Mouse (Mus musculus) neural tube, embryonic 13.5 days (tissue): ENCODE results near the gene Ckap5. TPM values are rescaled to one million over a fixed set of nuclear protein-coding genes. Genes with fewer than 3 reads are reported as not detected.

Experiments
- ATAC-seq: fragments of 200-750 bp; cut with Nextera tagmentation; 2 replicates; pipeline ENCODE4 v1.8.0; 2017; ENCODE audit warnings: low read depth, mild to moderate bottlenecking, moderate TSS enrichment, moderate library complexity
- H3K27ac ChIP-seq: fragments of 300-500 bp; sonication (generic); replicated peaks from 2 replicates; pipeline ENCODE4 v1.5.1; 2015; ENCODE audit warnings: moderate library complexity, mild to moderate bottlenecking, inconsistent platforms
- H3K27me3 ChIP-seq: fragments of 300-500 bp; sonication (generic); 2 replicates; pipeline ENCODE4 v1.6.1; 2015; ENCODE audit warnings: mild to moderate bottlenecking, inconsistent platforms
- H3K36me3 ChIP-seq: fragments of 300-500 bp; sonication (generic); 2 replicates; pipeline ENCODE4 v1.6.1; 2015; ENCODE audit warnings: mild to moderate bottlenecking, inconsistent platforms
- H3K4me1 ChIP-seq: fragments of 300-500 bp; sonication (generic); replicated peaks from 2 replicates; pipeline ENCODE4 v1.6.1; 2015; ENCODE audit warnings: inconsistent platforms
- H3K4me2 ChIP-seq: fragments of 300-500 bp; sonication (generic); 2 replicates; pipeline ENCODE4 v1.6.1; 2015; ENCODE audit warnings: inconsistent platforms, mild to moderate bottlenecking, moderate library complexity
- H3K4me3 ChIP-seq: fragments of 300-500 bp; sonication (generic); 2 replicates; pipeline ENCODE4 v1.5.1; 2015; ENCODE audit warnings: mild to moderate bottlenecking, inconsistent platforms
- H3K9ac ChIP-seq: fragments of 300-500 bp; sonication (generic); 2 replicates; pipeline ENCODE4 v1.6.1; 2015; ENCODE audit warnings: moderate library complexity, mild to moderate bottlenecking, inconsistent platforms
- H3K9me3 ChIP-seq: fragments of 300-500 bp; sonication (generic); 2 replicates; pipeline ENCODE4 v1.6.1; 2016; ENCODE audit warnings: inconsistent platforms
- WGBS: fragments of 180-500 bp; shearing (Covaris S2); methylation state at CpG from one replicate; pipeline ENCODE4 v1.1.7; 2015; 5-methylcytosine and 5-hydroxymethylcytosine counted together
- polyA plus RNA-seq: library from polyadenylated mRNA; unstranded; fragments of >200 nt; fragmentation: Nextera tagmentation; extraction: Ambion mirVana; gene quantifications from 2 replicates; pipeline ENCODE4 v1.2.1, GENCODE M21; 2015

Ckap5 gene
- polyA plus RNA-seq, 1 experiment from 2014 or later = 102 TPM

GRCm38 (mm10) chr2:91629682-91630081 lies 103.1 kb downstream of the Ckap5 start:
- ATAC-seq = no peak
- no peak overlapping the region for H3K27ac ChIP-seq
- H3K9ac ChIP-seq = no peak overlapping the region
- no peak overlapping the region for H3K4me2 ChIP-seq
- 89% methylated on average over 18 of the region's 18 CpGs for WGBS
- no peaks in the 10 kb centered on the region for H3K4me1 ChIP-seq
- H3K4me3 ChIP-seq = no peak overlapping the region
- no peaks in the 10 kb centered on the region for H3K27me3 ChIP-seq
- no peaks in the 10 kb centered on the region for H3K9me3 ChIP-seq
- no peaks in the 10 kb centered on the region for H3K36me3 ChIP-seq

GRCm38 (mm10) chr2:91630384-91630783 lies 103.8 kb downstream of the Ckap5 start:
- Histone ChIP-seq H3K4me2 (no peak overlapping the region), H3K4me1 (no peaks in the 10 kb centered on the region), H3K27ac (no peak overlapping the region), H3K27me3 (no peaks in the 10 kb centered on the region), H3K4me3 (no peak overlapping the region), H3K36me3 (no peaks in the 10 kb centered on the region), H3K9me3 (no peaks in the 10 kb centered on the region), H3K9ac (no peak overlapping the region)
- WGBS = 94% methylated on average over 12 of the region's 12 CpGs
- no peak for ATAC-seq

GRCm38 (mm10) chr2:91631826-91632225 lies 105.3 kb downstream of the Ckap5 start:
- no peak overlapping the region for H3K4me3 ChIP-seq
- H3K36me3 ChIP-seq = no peaks in the 10 kb centered on the region
- H3K9me3 ChIP-seq = no peaks in the 10 kb centered on the region
- no peak overlapping the region for H3K4me2 ChIP-seq
- H3K9ac ChIP-seq = no peak overlapping the region
- WGBS = 90% methylated on average over 5 of the region's 5 CpGs
- no peaks in the 10 kb centered on the region for H3K4me1 ChIP-seq
- ATAC-seq = no peak
- H3K27ac ChIP-seq = no peak overlapping the region
- H3K27me3 ChIP-seq = no peaks in the 10 kb centered on the region

- Histone ChIP-seq H3K27ac (no peak overlapping the region), H3K4me2 (no peak overlapping the region), H3K4me1 (no peaks in the 10 kb centered on the region), H3K36me3 (no peaks in the 10 kb centered on the region), H3K9me3 (no peaks in the 10 kb centered on the region), H3K4me3 (no peak overlapping the region), H3K9ac (no peak overlapping the region), H3K27me3 (no peaks in the 10 kb centered on the region)
- whole genome bisulfite sequencing = 80% methylated on average over 5 of the region's 5 CpGs
- no peak for ATAC-seq
These were observed 105.8 kb downstream of the Ckap5 start for GRCm38 (mm10) chr2:91632316-91632715.

GRCm38 (mm10) chr2:91633334-91633977 lies 106.9 kb downstream of the Ckap5 start:
- H3K4me1 ChIP-seq = no peaks in the 10 kb centered on the region
- no peak overlapping the region for H3K4me2 ChIP-seq
- no peaks in the 10 kb centered on the region for H3K36me3 ChIP-seq
- H3K4me3 ChIP-seq = no peak overlapping the region
- no peak overlapping the region for H3K27ac ChIP-seq
- H3K9me3 ChIP-seq = no peaks in the 10 kb centered on the region
- no peaks in the 10 kb centered on the region for H3K27me3 ChIP-seq
- no peak overlapping the region for H3K9ac ChIP-seq
- no peak for ATAC-seq
- 88% methylated on average over 12 of the region's 12 CpGs for WGBS

- ATAC-seq = no peak
- H3K27ac ChIP-seq = no peak overlapping the region
- no peaks in the 10 kb centered on the region for H3K4me1 ChIP-seq
- H3K27me3 ChIP-seq = no peaks in the 10 kb centered on the region
- no peak overlapping the region for H3K4me2 ChIP-seq
- H3K9me3 ChIP-seq = no peaks in the 10 kb centered on the region
- H3K9ac ChIP-seq = no peak overlapping the region
- no peaks in the 10 kb centered on the region for H3K36me3 ChIP-seq
- WGBS = 75% methylated on average over 9 of the region's 9 CpGs
- H3K4me3 ChIP-seq = no peak overlapping the region
These were observed 108.3 kb downstream of the Ckap5 start for GRCm38 (mm10) chr2:91634841-91635240.

GRCm38 (mm10) chr2:91635486-91635885 lies 108.9 kb downstream of the Ckap5 start:
- ATAC-seq = no peak
- Histone ChIP-seq H3K4me2 (no peak overlapping the region), H3K27ac (no peak overlapping the region), H3K9ac (no peak overlapping the region), H3K4me3 (no peak overlapping the region), H3K4me1 (no peaks in the 10 kb centered on the region), H3K27me3 (no peaks in the 10 kb centered on the region), H3K9me3 (no peaks in the 10 kb centered on the region), H3K36me3 (no peaks in the 10 kb centered on the region)
- WGBS = 86% methylated on average over 11 of the region's 11 CpGs

GRCm38 (mm10) chr2:91636229-91636628 lies 109.7 kb downstream of the Ckap5 start, which contains the start of gene F2:
F2 (minus strand) TSS chr2:91636414.
- no peak within 1 kb of the TSS for H3K4me2 ChIP-seq
- no peaks in the 10 kb centered on the region for H3K4me1 ChIP-seq
- H3K27ac ChIP-seq = no peak within 1 kb of the TSS
- 88% methylated on average over 8 of the region's 8 CpGs for WGBS
- no peaks in the 10 kb centered on the region for H3K9me3 ChIP-seq
- no peaks in the 10 kb centered on the region for H3K36me3 ChIP-seq
- H3K9ac ChIP-seq = no peak within 1 kb of the TSS
- no peak for ATAC-seq
- H3K4me3 ChIP-seq = no peak within 1 kb of the TSS
- no peaks in the 10 kb centered on the region for H3K27me3 ChIP-seq

- no peak overlapping the region for H3K4me3 ChIP-seq
These were observed 110.3 kb downstream of the Ckap5 start for GRCm38 (mm10) chr2:91636727-91637338.

GRCm38 (mm10) chr2:91638931-91639330 lies 112.4 kb downstream of the Ckap5 start:
- Histone ChIP-seq H3K9me3 (no peaks in the 10 kb centered on the region), H3K27ac (no peak overlapping the region), H3K4me2 (no peak overlapping the region), H3K36me3 (peaks cover 22% of the 10 kb centered on the region), H3K9ac (no peak overlapping the region), H3K4me1 (no peaks in the 10 kb centered on the region), H3K27me3 (no peaks in the 10 kb centered on the region), H3K4me3 (no peak overlapping the region)
- 77% methylated on average over 6 of the region's 6 CpGs for WGBS
- no peak for ATAC-seq

More at GRCm38 (mm10) chr2:91636727-91637338, 110.3 kb downstream of the Ckap5 start:
- Histone ChIP-seq H3K4me2 (no peak overlapping the region), H3K36me3 (peaks cover 2% of the 10 kb centered on the region; the same call in 1 of the 2 replicates), H3K27ac (no peak overlapping the region), H3K4me1 (no peaks in the 10 kb centered on the region), H3K9ac (no peak overlapping the region), H3K9me3 (no peaks in the 10 kb centered on the region), H3K27me3 (no peaks in the 10 kb centered on the region)
- 85% methylated on average over 5 of the region's 5 CpGs for WGBS
- no peak for ATAC-seq

- Histone ChIP-seq H3K27ac (no peak overlapping the region), H3K27me3 (no peaks in the 10 kb centered on the region), H3K4me2 (no peak overlapping the region), H3K9ac (no peak overlapping the region), H3K36me3 (peaks cover 61% of the 10 kb centered on the region), H3K4me3 (no peak overlapping the region), H3K9me3 (no peaks in the 10 kb centered on the region), H3K4me1 (peaks cover 3% of the 10 kb centered on the region; the same call in 1 of the 2 replicates)
- ATAC-seq = no peak
- WGBS = 90% methylated on average over 2 of the region's 2 CpGs
These were observed 116.4 kb downstream of the Ckap5 start for GRCm38 (mm10) chr2:91642825-91643415.

GRCm38 (mm10) chr2:91644021-91644420 lies 117.5 kb downstream of the Ckap5 start:
- Histone ChIP-seq H3K4me3 (no peak overlapping the region), H3K4me2 (no peak overlapping the region), H3K27me3 (no peaks in the 10 kb centered on the region), H3K4me1 (peaks cover 14% of the 10 kb centered on the region), H3K9ac (no peak overlapping the region), H3K9me3 (no peaks in the 10 kb centered on the region), H3K36me3 (peaks cover 63% of the 10 kb centered on the region), H3K27ac (no peak overlapping the region)
- ATAC-seq = no peak
- 91% methylated on average over 11 of the region's 11 CpGs for WGBS
